Mouse (Mus musculus) heart, adult 2 months (tissue): Measurements from ENCODE around the gene A030003K21Rik. TPM values are rescaled to one million over a fixed set of nuclear protein-coding genes. Genes with fewer than 3 reads are reported as not detected.
"Not testable (repeated sequence)": the region's sequence is repeated elsewhere in the genome, so short reads cannot be mapped to it uniquely, and the experiment has no call there.

Experiments
- DNase-seq, 2 experiments: peaks; one replicate each; pipeline ENCODE4 v3.0.0; 2021
- H3K27ac ChIP-seq: fragments of 200-600 bp; 2 replicates; pipeline ENCODE4 v1.8.1; 2022
- H3K27me3 ChIP-seq: fragments of 200-500 bp; 2 replicates; pipeline ENCODE4 v1.6.1; 2012; ENCODE audit warnings: mild to moderate bottlenecking, low read length, inconsistent platforms, mixed read lengths; ENCODE audit not compliant: control insufficient read depth, insufficient read depth
- H3K36me3 ChIP-seq: fragments of 200-500 bp; 2 replicates; pipeline ENCODE4 v1.6.1; 2012; ENCODE audit warnings: low read length, inconsistent platforms; ENCODE audit not compliant: control insufficient read depth, insufficient read depth
- H3K4me1 ChIP-seq: fragments of 200-500 bp; 2 replicates; pipeline ENCODE4 v1.6.1; 2011; ENCODE audit warnings: low read length; ENCODE audit not compliant: control insufficient read depth, insufficient read depth
- H3K4me3 ChIP-seq: fragments of 200-600 bp; 2 replicates; pipeline ENCODE4 v1.8.1; 2022
- H3K79me2 ChIP-seq: fragments of 200-500 bp; replicated peaks from 2 replicates; pipeline ENCODE4 v1.6.1; 2012; ENCODE audit warnings: mild to moderate bottlenecking, inconsistent platforms, low read length, moderate library complexity, mixed read lengths; ENCODE audit not compliant: control insufficient read depth, insufficient read depth
- H3K9ac ChIP-seq: fragments of 200-500 bp; 2 replicates; pipeline ENCODE4 v1.6.1; 2012; ENCODE audit warnings: low read depth, mild to moderate bottlenecking, control low read depth, inconsistent platforms, low read length, mixed read lengths
- CTCF ChIP-seq: fragments of 200-600 bp; IDR thresholded peaks from 2 replicates; pipeline ENCODE4 v1.8.1; 2022; ENCODE audit warnings: antibody characterized with exemption, mild to moderate bottlenecking, moderate library complexity
- EP300 ChIP-seq: fragments of 200-500 bp; IDR thresholded peaks from 2 replicates; pipeline ENCODE4 v1.6.1; 2011; ENCODE audit warnings: low read depth, low read length, control low read depth; ENCODE audit not compliant: insufficient read depth
- POLR2A ChIP-seq: fragments of 200-500 bp; IDR thresholded peaks from 2 replicates; pipeline ENCODE4 v1.6.1; 2011; ENCODE audit warnings: mild to moderate bottlenecking, low read depth, low read length, control low read depth; ENCODE audit not compliant: insufficient read depth
- WGBS: fragments of 180-500 bp; shearing (Covaris S2); methylation state at CpG from one replicate; pipeline ENCODE4 v1.1.7; 2018; 5-methylcytosine and 5-hydroxymethylcytosine counted together
- intact Hi-C: fragments of 180-260 bp; cut with DNase I; formaldehyde crosslinking; loops from one replicate; pipeline ENCODE4 v1.15.1; 2025
- long read RNA-seq: library from polyadenylated mRNA; stranded (forward); transcript quantifications from one replicate; pipeline ENCODE4 v2.0.0, GENCODE M21; 2021
- polyA plus RNA-seq: library from polyadenylated mRNA; depleted of rRNA; stranded (reverse); fragments of >200 nt; gene quantifications from 2 replicates; pipeline ENCODE4 v1.2.3, GENCODE M21; 2012; rRNA removed
- total RNA-seq, 2 experiments: library from RNA; stranded (reverse); gene quantifications; 2 replicates each; pipeline ENCODE4 v1.2.3; 2021

The A030003K21Rik gene
- not detected for total RNA-seq
- not detected in 2 replicates for polyA plus RNA-seq
- long read RNA-seq: 0 reads

- H3K27ac ChIP-seq, H3K4me3 ChIP-seq, DNase-seq, H3K4me1 ChIP-seq, H3K36me3 ChIP-seq, H3K79me2 ChIP-seq, H3K27me3 ChIP-seq, intact Hi-C loops, H3K9ac ChIP-seq: not testable (repeated sequence)
- WGBS: no CpG with 5 or more reads among the region's 6 CpGs
Observed at GRCm38 (mm10) chr1:82943295-82943694, at the start of gene A030003K21Rik. Gene A030003K21Rik (minus strand): TSS chr1:82943388.

- Histone ChIP-seq H3K9ac (no peak overlapping the region), H3K27ac (no peak overlapping the region), H3K4me1 (no peaks in the 10 kb centered on the region; the same call in 1 of the 2 replicates), H3K4me3 (no peak overlapping the region), H3K36me3 (no peaks in the 10 kb centered on the region), H3K27me3 (no peaks in the 10 kb centered on the region), H3K79me2 (no peaks in the 10 kb centered on the region)
- DNase-seq: no peak
- 91% methylated on average over 6 of the region's 6 CpGs for WGBS
- intact Hi-C loops: no loop called here
- TF ChIP-seq CTCF (no peak), EP300 (no peak), POLR2A (no peak)
Observed at GRCm38 (mm10) chr1:82992093-82992492, 48.9 kb upstream of the A030003K21Rik start.

- H3K4me1 ChIP-seq: no peaks in the 10 kb centered on the region; the same call in 1 of the 2 replicates
- no peak overlapping the region for H3K4me3 ChIP-seq
- H3K36me3 ChIP-seq: no peaks in the 10 kb centered on the region
- no peak for DNase-seq
- no peaks in the 10 kb centered on the region for H3K27me3 ChIP-seq
- intact Hi-C loops: no loop called here
- H3K9ac ChIP-seq: no peak overlapping the region
- no peaks in the 10 kb centered on the region for H3K79me2 ChIP-seq
- 81% methylated on average over 3 of the region's 3 CpGs for WGBS
- H3K27ac ChIP-seq: no peak overlapping the region
- TF ChIP-seq POLR2A: no peak
- no peak for TF ChIP-seq EP300
- no peak for TF ChIP-seq CTCF
Observed at GRCm38 (mm10) chr1:82991596-82991995, 48.4 kb upstream of the A030003K21Rik start.

GRCm38 (mm10) chr1:82991062-82991461, 47.9 kb upstream of the A030003K21Rik start:
- no peak overlapping the region for H3K9ac ChIP-seq
- DNase-seq: no peak
- H3K27me3 ChIP-seq: no peaks in the 10 kb centered on the region
- WGBS: 60% methylated on average over 4 of the region's 4 CpGs
- H3K4me1 ChIP-seq: no peaks in the 10 kb centered on the region; the same call in 1 of the 2 replicates
- H3K36me3 ChIP-seq: no peaks in the 10 kb centered on the region
- TF ChIP-seq CTCF (no peak), EP300 (no peak), POLR2A (no peak)
- intact Hi-C loops: no loop called here
- no peak overlapping the region for H3K4me3 ChIP-seq
- H3K27ac ChIP-seq: no peak overlapping the region
- H3K79me2 ChIP-seq: no peaks in the 10 kb centered on the region

GRCm38 (mm10) chr1:82987530-82988198, 44.5 kb upstream of the A030003K21Rik start:
- Histone ChIP-seq H3K9ac (no peak overlapping the region), H3K27me3 (no peaks in the 10 kb centered on the region), H3K79me2 (no peaks in the 10 kb centered on the region), H3K4me3 (no peak overlapping the region), H3K4me1 (no peaks in the 10 kb centered on the region; the same call in 1 of the 2 replicates), H3K27ac (no peak overlapping the region), H3K36me3 (no peaks in the 10 kb centered on the region)
- WGBS: 20% methylated on average over 4 of the region's 4 CpGs
- intact Hi-C loops: loop anchor here (1.0 kb wide), 2 partner anchors 148 to 200 kb away; partner anchors contain the start of gene Agfg1
- no peak for DNase-seq
- TF ChIP-seq POLR2A (no peak), CTCF (peak; percentile 86)

GRCm38 (mm10) chr1:82986738-82987137, 43.5 kb upstream of the A030003K21Rik start:
- Histone ChIP-seq H3K4me3 (no peak overlapping the region), H3K9ac (no peak overlapping the region), H3K4me1 (no peaks in the 10 kb centered on the region; the same call in 1 of the 2 replicates), H3K27me3 (no peaks in the 10 kb centered on the region), H3K79me2 (no peaks in the 10 kb centered on the region), H3K36me3 (no peaks in the 10 kb centered on the region), H3K27ac (no peak overlapping the region)
- DNase-seq: no peak
- intact Hi-C loops: loop anchor here (1.0 kb wide), 2 partner anchors 147 to 199 kb away; partner anchors contain the start of gene Agfg1
- TF ChIP-seq POLR2A: no peak
- no peak for TF ChIP-seq CTCF
- no peak for TF ChIP-seq EP300
- WGBS: 88% methylated on average over 6 of the region's 6 CpGs
